Mouse (Mus musculus) lung, embryonic 15.5 days (tissue): ENCODE results near the gene Tnfrsf19. TPM values are rescaled to one million over a fixed set of nuclear protein-coding genes. Genes with fewer than 3 reads are reported as not detected.

ENCODE experiments used
- ATAC-seq: fragments of 200-750 bp; cut with Nextera tagmentation; 2 replicates; pipeline ENCODE4 v1.8.0; 2017; ENCODE audit warnings: moderate number of reproducible peaks, borderline replicate concordance; ENCODE audit not compliant: low FRiP score, low TSS enrichment; ENCODE audit errors: extremely low read depth
- H3K27ac ChIP-seq: fragments of 300-500 bp; sonication (generic); 2 replicates; pipeline ENCODE4 v1.5.1; 2015; ENCODE audit warnings: moderate library complexity, mild to moderate bottlenecking, inconsistent platforms
- H3K27me3 ChIP-seq: fragments of 300-500 bp; sonication (generic); 2 replicates; pipeline ENCODE4 v1.6.1; 2015; ENCODE audit warnings: inconsistent platforms
- H3K36me3 ChIP-seq: fragments of 300-500 bp; sonication (generic); 2 replicates; pipeline ENCODE4 v1.6.1; 2015; ENCODE audit warnings: inconsistent platforms
- H3K4me1 ChIP-seq: fragments of 300-500 bp; sonication (generic); 2 replicates; pipeline ENCODE4 v1.6.1; 2015; ENCODE audit warnings: inconsistent platforms
- H3K4me2 ChIP-seq: fragments of 300-500 bp; sonication (generic); 2 replicates; pipeline ENCODE4 v1.6.1; 2015; ENCODE audit warnings: inconsistent platforms, mild to moderate bottlenecking, moderate library complexity
- H3K4me3 ChIP-seq: fragments of 300-500 bp; sonication (generic); 2 replicates; pipeline ENCODE4 v1.5.1; 2015; ENCODE audit warnings: mild to moderate bottlenecking, inconsistent platforms
- H3K9ac ChIP-seq: fragments of 300-500 bp; sonication (generic); 2 replicates; pipeline ENCODE4 v1.6.1; 2015; ENCODE audit warnings: inconsistent platforms
- H3K9me3 ChIP-seq: fragments of 300-500 bp; sonication (generic); 2 replicates; pipeline ENCODE4 v1.6.1; 2016; ENCODE audit warnings: inconsistent platforms
- WGBS: fragments of 180-500 bp; shearing (Covaris S2); methylation state at CpG from one replicate; pipeline ENCODE4 v1.1.7; 2015; 5-methylcytosine and 5-hydroxymethylcytosine counted together
- polyA plus RNA-seq: library from polyadenylated mRNA; unstranded; fragments of >200 nt; fragmentation: Nextera tagmentation; extraction: Ambion mirVana; gene quantifications from 2 replicates; pipeline ENCODE4 v1.2.1, GENCODE M21; 2015

Gene Tnfrsf19
- polyA plus RNA-seq, 1 experiment from 2014 or later = 96.5 TPM

- no peaks in the 10 kb centered on the region for H3K36me3 ChIP-seq
- no peak overlapping the region for H3K27ac ChIP-seq
- ATAC-seq = no peak
- H3K9me3 ChIP-seq = no peaks in the 10 kb centered on the region
- H3K4me3 ChIP-seq = no peak overlapping the region
- no peaks in the 10 kb centered on the region for H3K27me3 ChIP-seq
- H3K4me1 ChIP-seq = no peaks in the 10 kb centered on the region
- H3K4me2 ChIP-seq = no peak overlapping the region
- H3K9ac ChIP-seq = no peak overlapping the region
- 92% methylated on average over 4 of the region's 4 CpGs for WGBS
Measured at GRCm38 (mm10) chr14:60937481-60938039, 108.7 kb downstream of the Tnfrsf19 start.

DNA sequence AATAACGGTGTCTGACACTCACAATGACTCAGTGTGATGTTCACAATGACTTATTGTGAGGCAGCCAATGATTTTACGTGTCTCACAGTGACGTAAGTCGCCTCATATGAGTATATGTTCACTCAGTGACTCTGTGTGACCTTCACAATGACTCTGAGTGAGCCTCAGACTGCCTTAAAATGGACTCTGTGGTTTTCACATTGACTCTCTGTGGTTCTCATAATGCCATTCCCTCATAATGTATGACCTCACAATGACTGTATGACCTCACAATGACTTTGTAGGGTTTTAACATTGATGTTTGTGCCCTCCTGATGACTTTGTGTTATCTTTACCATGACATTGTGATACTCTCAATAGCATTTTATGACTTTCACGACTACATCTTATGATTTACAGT, 110.6 kb downstream of the Tnfrsf19 start:
- H3K4me2 ChIP-seq = no peak overlapping the region
- H3K9ac ChIP-seq = no peak overlapping the region
- no peak overlapping the region for H3K27ac ChIP-seq
- H3K36me3 ChIP-seq = no peaks in the 10 kb centered on the region
- H3K9me3 ChIP-seq = no peaks in the 10 kb centered on the region
- no peak overlapping the region for H3K4me3 ChIP-seq
- H3K27me3 ChIP-seq = no peaks in the 10 kb centered on the region
- no peak for ATAC-seq
- 79% methylated on average over 5 of the region's 5 CpGs for WGBS
- H3K4me1 ChIP-seq = no peaks in the 10 kb centered on the region

DNA sequence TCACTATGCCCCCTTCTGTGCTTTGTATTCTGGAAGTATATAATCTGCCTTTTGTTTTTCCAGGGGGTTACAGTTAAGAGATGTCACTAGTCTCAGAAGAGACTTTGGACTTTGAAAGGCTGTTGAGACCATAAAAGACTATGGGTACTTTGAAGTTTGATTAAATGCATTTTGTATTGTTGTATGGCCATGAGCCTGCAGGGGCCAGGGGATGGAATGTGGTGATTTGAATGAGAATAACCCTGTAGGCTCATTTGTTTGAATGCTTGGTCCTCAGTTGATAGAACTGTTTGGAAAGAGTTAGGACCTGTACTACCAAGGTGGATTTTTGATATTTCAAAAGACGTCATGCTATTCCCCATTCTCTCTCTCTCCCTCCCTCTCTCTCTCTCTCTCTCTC, 120.3 kb downstream of the Tnfrsf19 start:
- WGBS = 91% methylated on average over 1 of the region's 1 CpGs
- Histone ChIP-seq H3K4me1 (no peaks in the 10 kb centered on the region), H3K36me3 (no peaks in the 10 kb centered on the region), H3K27me3 (no peaks in the 10 kb centered on the region), H3K27ac (no peak overlapping the region), H3K4me3 (no peak overlapping the region), H3K9ac (no peak overlapping the region), H3K9me3 (no peaks in the 10 kb centered on the region), H3K4me2 (no peak overlapping the region)
- ATAC-seq = no peak

GRCm38 (mm10) chr14:60916661-60917060, 129.6 kb downstream of the Tnfrsf19 start:
- H3K4me2 ChIP-seq = no peak overlapping the region
- H3K36me3 ChIP-seq = no peaks in the 10 kb centered on the region
- H3K9ac ChIP-seq = no peak overlapping the region
- peaks cover 11% of the 10 kb centered on the region; the same call in 1 of the 2 replicates for H3K4me1 ChIP-seq
- no peaks in the 10 kb centered on the region for H3K9me3 ChIP-seq
- no peak overlapping the region for H3K4me3 ChIP-seq
- no peaks in the 10 kb centered on the region for H3K27me3 ChIP-seq
- WGBS = 19% methylated on average over 4 of the region's 4 CpGs
- ATAC-seq = peak; percentile 82
- H3K27ac ChIP-seq = peak overlapping the region; percentile 61

Other genes starting within 250 kb of the Tnfrsf19 start
- gene Sacs, start 92.0 kb upstream of the Tnfrsf19 start, polyA plus RNA-seq = 2.2 and 2.3 TPM in 2 replicates
- gene Sgcg, start 212.0 kb upstream of the Tnfrsf19 start, polyA plus RNA-seq = 1.3 and 1.4 TPM in 2 replicates